Mouse (Mus musculus) layer of hippocampus, adult 2 months (tissue): ENCODE measurements at regions not wholly inside any gene's neighbourhood (a gene's known extent, or its start where the extent isn't known, plus 50 kb on each side); places are given as distances from the start of the nearest gene placed in this dataset.

ENCODE experiments used
- DNase-seq, 2 experiments: peaks; one replicate each; pipeline ENCODE4 v3.0.0; 2022; ENCODE audit warnings: low spot score in 2 of 2
- H3K27ac ChIP-seq: fragments of 200-600 bp; 2 replicates; pipeline ENCODE4 v1.8.1; 2022
- H3K4me3 ChIP-seq: fragments of 200-600 bp; 2 replicates; pipeline ENCODE4 v1.8.1; 2022; ENCODE audit warnings: mild to moderate bottlenecking
- CTCF ChIP-seq: fragments of 200-600 bp; conservative IDR thresholded peaks from 2 replicates; pipeline ENCODE4 v1.8.1; 2022; ENCODE audit warnings: antibody characterized with exemption, mild to moderate bottlenecking, moderate library complexity

- no peak overlapping the region for H3K4me3 ChIP-seq
- TF ChIP-seq CTCF, result no peak
- no peak overlapping the region for H3K27ac ChIP-seq
- DNase-seq, result no peak
These were observed 50.0 kb upstream of the Mmp2 start for GRCm38 (mm10) chr8:92777106-92777505.
